Mouse (Mus musculus): ENCODE measurements around the gene Atat1. TPM values are rescaled to one million over a fixed set of nuclear protein-coding genes. Genes with fewer than 3 reads are reported as not detected.
"Not testable (repeated sequence)": the region's sequence is repeated elsewhere in the genome, so short reads cannot be mapped to it uniquely, and the experiment has no call there.

Gene Atat1
- polyA plus RNA-seq (2015; fragmentation: Nextera tagmentation; extraction: Ambion mirVana), result 62.6 and 62.7 TPM in 2 replicates

GRCm38 (mm10) chr17:35909919-35910369, at the start of gene Atat1:
Gene Atat1 (minus strand): TSS chr17:35910075.
- ATAC-seq (ENCODE audit: low read depth), result peak; percentile 95
- H3K9ac ChIP-seq (ENCODE audit: low read length), result peak within 1 kb of the TSS; percentile 70
- H3K27ac ChIP-seq (ENCODE audit: low read length), result peak within 1 kb of the TSS; percentile 70
- H3K4me3 ChIP-seq (ENCODE audit: low read length), result peak within 1 kb of the TSS; percentile 64
- H3K27me3 ChIP-seq (ENCODE audit: control insufficient read depth, insufficient read depth, low read depth, low read length), result no peaks in the 10 kb centered on the region
- H3K36me3 ChIP-seq (ENCODE audit: control insufficient read depth, insufficient read depth, low read length), result peaks cover 18% of the 10 kb centered on the region
- 2% methylated on average over 25 of the region's 25 CpGs for WGBS
- peaks cover 11% of the 10 kb centered on the region for H3K4me1 ChIP-seq (replicated peaks; ENCODE audit: control insufficient read depth, insufficient read depth, low read length)
- peak within 1 kb of the TSS; percentile 95 for H3K4me2 ChIP-seq (ENCODE audit: low read depth, low read length)
- no peaks in the 10 kb centered on the region for H3K9me3 ChIP-seq (ENCODE audit: control insufficient read depth, low read length)

DNA sequence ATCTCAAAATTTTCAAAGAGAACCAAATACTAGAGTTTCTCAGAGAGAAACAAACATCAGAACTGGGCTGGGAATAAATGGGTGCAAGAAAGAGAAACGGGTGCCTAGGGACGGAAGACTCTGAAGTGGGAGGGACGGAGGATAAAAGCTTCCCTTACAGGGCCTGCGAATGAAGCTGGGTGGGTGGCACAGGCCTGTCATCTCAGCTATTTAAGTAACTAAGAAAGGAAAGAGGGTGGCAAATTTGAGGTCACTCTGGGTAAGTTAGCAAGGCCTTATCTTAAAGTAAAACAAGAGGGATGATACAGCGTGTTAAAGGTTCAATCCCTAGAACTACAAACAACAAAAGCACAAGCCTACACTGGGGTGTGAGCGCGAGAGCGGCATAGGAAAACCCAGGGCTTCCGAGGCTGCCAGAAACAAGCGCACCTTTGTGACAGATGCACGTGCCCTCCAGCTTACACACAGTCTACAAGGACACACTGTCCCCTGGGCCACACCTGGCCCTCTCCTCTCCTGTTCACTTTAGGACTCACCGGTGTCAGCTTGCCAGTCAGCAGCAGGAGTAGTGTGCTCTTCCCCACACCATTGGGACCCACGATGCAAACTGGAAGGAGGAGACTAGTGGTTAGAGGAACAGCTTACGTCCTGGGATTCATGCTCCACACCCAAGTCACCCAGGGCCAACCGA, 48.8 kb upstream of the Atat1 start:
- no peak overlapping the region for H3K4me3 ChIP-seq (ENCODE audit: low read length)
- no peaks in the 10 kb centered on the region for H3K9me3 ChIP-seq (ENCODE audit: control insufficient read depth, low read length)
- H3K4me1 ChIP-seq (replicated peaks; ENCODE audit: control insufficient read depth, insufficient read depth, low read length), result no peaks in the 10 kb centered on the region
- no peak overlapping the region for H3K4me2 ChIP-seq (ENCODE audit: low read depth, low read length)
- H3K27me3 ChIP-seq (ENCODE audit: control insufficient read depth, insufficient read depth, low read depth, low read length), result no peaks in the 10 kb centered on the region
- ATAC-seq (ENCODE audit: low read depth), result no peak
- no peak overlapping the region for H3K9ac ChIP-seq (ENCODE audit: low read length)
- H3K27ac ChIP-seq (ENCODE audit: low read length), result no peak overlapping the region
- 94% methylated on average over 15 of the region's 15 CpGs for WGBS
- peaks cover 58% of the 10 kb centered on the region for H3K36me3 ChIP-seq (ENCODE audit: control insufficient read depth, insufficient read depth, low read length)

- Histone ChIP-seq H3K27ac (ENCODE audit: low read length) (no peak overlapping the region), H3K9ac (ENCODE audit: low read length) (no peak overlapping the region), H3K4me2 (ENCODE audit: low read depth, low read length) (no peak overlapping the region), H3K9me3 (ENCODE audit: control insufficient read depth, low read length) (no peaks in the 10 kb centered on the region), H3K4me1 (replicated peaks; ENCODE audit: control insufficient read depth, insufficient read depth, low read length) (no peaks in the 10 kb centered on the region), H3K27me3 (ENCODE audit: control insufficient read depth, insufficient read depth, low read depth, low read length) (no peaks in the 10 kb centered on the region), H3K36me3 (ENCODE audit: control insufficient read depth, insufficient read depth, low read length) (peaks cover 28% of the 10 kb centered on the region), H3K4me3 (ENCODE audit: low read length) (no peak overlapping the region)
- 75% methylated on average over 8 of the region's 8 CpGs for WGBS
- no peak for ATAC-seq (ENCODE audit: low read depth)
Observed at GRCm38 (mm10) chr17:35954665-35955064, 44.8 kb upstream of the Atat1 start.

DNA sequence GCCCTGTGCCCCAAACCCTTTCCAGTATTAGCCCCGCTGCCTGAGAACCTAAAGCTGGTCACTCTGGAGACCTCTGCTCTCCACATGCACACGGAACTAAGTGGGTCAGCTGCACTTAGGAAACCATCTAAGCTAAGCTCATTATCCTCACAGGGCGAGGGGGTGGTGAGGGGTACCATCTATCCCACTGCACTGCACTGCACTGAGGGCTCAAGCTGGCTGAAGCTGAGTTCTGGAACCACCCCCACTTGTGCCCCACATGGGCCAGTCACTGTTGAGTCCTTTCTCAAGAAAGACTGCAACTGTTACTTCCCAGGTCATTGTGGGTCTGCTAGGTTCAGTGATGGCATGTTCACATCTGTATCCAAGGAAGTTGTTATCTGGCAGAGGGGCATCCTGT, 42.7 kb upstream of the Atat1 start:
- H3K4me1 ChIP-seq (replicated peaks; ENCODE audit: control insufficient read depth, insufficient read depth, low read length); H3K36me3 ChIP-seq (ENCODE audit: control insufficient read depth, insufficient read depth, low read length); H3K4me3 ChIP-seq (ENCODE audit: low read length); H3K4me2 ChIP-seq (ENCODE audit: low read depth, low read length); H3K27me3 ChIP-seq (ENCODE audit: control insufficient read depth, insufficient read depth, low read depth, low read length); H3K27ac ChIP-seq (ENCODE audit: low read length); H3K9me3 ChIP-seq (ENCODE audit: control insufficient read depth, low read length); H3K9ac ChIP-seq (ENCODE audit: low read length): not testable (repeated sequence)
- 0 out of 2 replicates have a peak, but pooled peaks have one; percentile 31 for ATAC-seq (ENCODE audit: low read depth)
- WGBS, result 67% methylated on average over 1 of the region's 3 CpGs

- not testable (repeated sequence) for H3K9ac ChIP-seq (ENCODE audit: low read length); H3K36me3 ChIP-seq (ENCODE audit: control insufficient read depth, insufficient read depth, low read length); H3K4me2 ChIP-seq (ENCODE audit: low read depth, low read length); H3K27me3 ChIP-seq (ENCODE audit: control insufficient read depth, insufficient read depth, low read depth, low read length); ATAC-seq (ENCODE audit: low read depth); H3K9me3 ChIP-seq (ENCODE audit: control insufficient read depth, low read length); H3K27ac ChIP-seq (ENCODE audit: low read length); H3K4me3 ChIP-seq (ENCODE audit: low read length); H3K4me1 ChIP-seq (replicated peaks; ENCODE audit: control insufficient read depth, insufficient read depth, low read length)
Observed at GRCm38 (mm10) chr17:35950946-35951345, 41.1 kb upstream of the Atat1 start.

DNA sequence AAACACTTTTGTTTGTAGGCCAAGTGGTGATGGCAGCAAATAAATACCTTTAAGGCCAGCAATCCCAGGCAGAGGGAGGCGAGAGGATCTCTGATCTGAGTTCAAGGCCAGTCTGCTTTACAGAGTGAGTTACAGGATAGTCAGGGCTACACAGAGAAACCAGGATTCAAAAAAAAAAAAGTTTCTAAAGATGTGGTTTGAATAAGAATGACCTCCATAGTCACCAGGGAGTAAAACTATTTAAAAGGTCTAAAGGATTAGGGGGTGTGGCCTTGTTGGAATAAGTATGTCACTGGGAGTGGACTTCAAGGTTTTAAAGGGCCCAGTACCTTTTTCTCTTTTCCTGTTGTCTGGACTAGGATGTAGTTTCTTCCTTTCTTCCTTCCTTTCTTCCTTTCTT, 30.1 kb upstream of the Atat1 start:
- 67% methylated on average over 1 of the region's 1 CpGs for WGBS
- no peak for ATAC-seq (ENCODE audit: low read depth)
- H3K4me1 ChIP-seq (replicated peaks; ENCODE audit: control insufficient read depth, insufficient read depth, low read length), result no peaks in the 10 kb centered on the region
- no peak overlapping the region for H3K4me3 ChIP-seq (ENCODE audit: low read length)
- H3K27me3 ChIP-seq (ENCODE audit: control insufficient read depth, insufficient read depth, low read depth, low read length), result no peaks in the 10 kb centered on the region
- H3K9me3 ChIP-seq (ENCODE audit: control insufficient read depth, low read length), result 0 out of 2 replicates have a peak, but pooled peaks cover 2% of the 10 kb centered on the region
- H3K36me3 ChIP-seq (ENCODE audit: control insufficient read depth, insufficient read depth, low read length), result no peaks in the 10 kb centered on the region
- no peak overlapping the region for H3K4me2 ChIP-seq (ENCODE audit: low read depth, low read length)
- H3K27ac ChIP-seq (ENCODE audit: low read length), result no peak overlapping the region
- H3K9ac ChIP-seq (ENCODE audit: low read length), result no peak overlapping the region

GRCm38 (mm10) chr17:35939108-35939507, 29.2 kb upstream of the Atat1 start:
- WGBS, result 46% methylated on average over 2 of the region's 2 CpGs
- no peak overlapping the region for H3K9ac ChIP-seq (ENCODE audit: low read length)
- H3K4me1 ChIP-seq (replicated peaks; ENCODE audit: control insufficient read depth, insufficient read depth, low read length), result no peaks in the 10 kb centered on the region
- H3K4me3 ChIP-seq (ENCODE audit: low read length), result no peak overlapping the region
- H3K27me3 ChIP-seq (ENCODE audit: control insufficient read depth, insufficient read depth, low read depth, low read length), result no peaks in the 10 kb centered on the region
- no peak for ATAC-seq (ENCODE audit: low read depth)
- 0 out of 2 replicates have a peak, but pooled peaks cover 2% of the 10 kb centered on the region for H3K9me3 ChIP-seq (ENCODE audit: control insufficient read depth, low read length)
- H3K36me3 ChIP-seq (ENCODE audit: control insufficient read depth, insufficient read depth, low read length), result no peaks in the 10 kb centered on the region
- H3K4me2 ChIP-seq (ENCODE audit: low read depth, low read length), result no peak overlapping the region
- no peak overlapping the region for H3K27ac ChIP-seq (ENCODE audit: low read length)

DNA sequence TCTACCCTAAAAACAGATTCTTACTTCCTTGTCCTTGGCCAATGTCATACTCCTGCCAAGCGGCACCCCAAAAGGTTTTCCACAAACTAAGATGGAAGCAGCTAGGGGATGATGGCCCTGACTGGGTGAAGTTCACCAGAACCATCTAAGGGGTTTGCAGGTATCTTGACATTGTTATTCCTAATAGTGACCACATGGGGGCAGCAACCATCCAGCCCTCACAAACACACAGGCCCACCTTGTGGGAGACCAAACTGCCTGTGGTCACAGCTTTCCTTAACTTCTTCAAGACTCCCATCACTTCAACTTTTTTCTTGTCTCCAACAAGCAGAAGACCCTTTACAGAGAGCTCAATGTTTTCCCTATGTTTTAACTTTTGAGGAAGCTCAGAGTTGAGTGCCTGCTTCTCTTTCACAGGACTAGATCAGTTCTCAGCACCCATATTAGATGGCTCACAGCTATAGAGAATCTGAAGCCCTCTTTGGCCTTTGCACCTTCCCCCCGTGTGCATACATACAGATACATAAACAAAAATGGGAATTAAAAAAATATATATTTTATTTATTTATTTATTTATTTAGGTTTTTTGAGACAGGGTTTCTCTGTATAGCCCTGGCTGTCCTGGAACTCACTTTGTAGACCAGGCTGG, 27.9 kb upstream of the Atat1 start:
- Histone ChIP-seq H3K4me2 (ENCODE audit: low read depth, low read length) (no peak overlapping the region), H3K27ac (ENCODE audit: low read length) (no peak overlapping the region), H3K4me3 (ENCODE audit: low read length) (no peak overlapping the region), H3K9me3 (ENCODE audit: control insufficient read depth, low read length) (0 out of 2 replicates have a peak, but pooled peaks cover 2% of the 10 kb centered on the region), H3K36me3 (ENCODE audit: control insufficient read depth, insufficient read depth, low read length) (no peaks in the 10 kb centered on the region), H3K9ac (ENCODE audit: low read length) (no peak overlapping the region), H3K4me1 (replicated peaks; ENCODE audit: control insufficient read depth, insufficient read depth, low read length) (no peaks in the 10 kb centered on the region), H3K27me3 (ENCODE audit: control insufficient read depth, insufficient read depth, low read depth, low read length) (no peaks in the 10 kb centered on the region)
- 39% methylated on average over 2 of the region's 2 CpGs for WGBS
- ATAC-seq (ENCODE audit: low read depth), result peak; percentile 65

DNA sequence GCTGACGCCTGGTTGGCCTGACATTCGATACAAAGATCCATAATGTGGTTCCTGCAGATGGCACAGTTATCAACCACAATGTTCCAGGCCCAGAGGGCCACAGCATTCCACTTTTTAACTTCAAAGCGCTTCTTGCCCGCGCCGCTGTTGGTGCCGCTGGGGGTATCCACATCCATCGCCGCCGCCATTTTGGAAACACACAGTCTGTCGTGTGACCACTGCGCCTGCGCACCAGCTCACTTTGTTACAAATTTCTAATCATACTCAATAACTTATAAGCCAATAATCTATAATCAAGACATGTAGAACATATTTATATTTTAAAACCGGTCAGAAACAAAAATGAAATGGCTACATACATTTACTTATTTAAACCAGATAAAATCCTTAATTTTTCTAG, 25.9 kb upstream of the Atat1 start:
- WGBS, result 86% methylated on average over 14 of the region's 14 CpGs

More for the DNA sequence above, 25.9 kb upstream of the Atat1 start:
- ATAC-seq (ENCODE audit: low read depth); H3K4me1 ChIP-seq (replicated peaks; ENCODE audit: control insufficient read depth, insufficient read depth, low read length); H3K4me3 ChIP-seq (ENCODE audit: low read length); H3K36me3 ChIP-seq (ENCODE audit: control insufficient read depth, insufficient read depth, low read length); H3K9ac ChIP-seq (ENCODE audit: low read length); H3K9me3 ChIP-seq (ENCODE audit: control insufficient read depth, low read length); H3K4me2 ChIP-seq (ENCODE audit: low read depth, low read length); H3K27me3 ChIP-seq (ENCODE audit: control insufficient read depth, insufficient read depth, low read depth, low read length); H3K27ac ChIP-seq (ENCODE audit: low read length): not testable (repeated sequence)
